Mouse (Mus musculus): ENCODE measurements at regions not wholly inside any gene's neighbourhood (a gene's known extent, or its start where the extent isn't known, plus 50 kb on each side); places are given as distances from the start of the nearest gene placed in this dataset.

- no peak overlapping the region for H3K27ac ChIP-seq
- no peak overlapping the region for H3K4me2 ChIP-seq
- 72% methylated on average over 2 of the region's 2 CpGs for WGBS
- no peak overlapping the region for H3K9ac ChIP-seq
- no peak for ATAC-seq (ENCODE audit: insufficient number of reproducible peaks, low FRiP score, low TSS enrichment, low read depth)
- H3K27me3 ChIP-seq: no peaks in the 10 kb centered on the region
- no peaks in the 10 kb centered on the region for H3K9me3 ChIP-seq
- peaks cover 7% of the 10 kb centered on the region; the same call in 1 of the 2 replicates for H3K4me1 ChIP-seq
- H3K4me3 ChIP-seq: no peak overlapping the region
- no peaks in the 10 kb centered on the region for H3K36me3 ChIP-seq
These were observed 229.3 kb downstream of the Gm10260 start for GRCm38 (mm10) chr13:97531181-97531580.

GRCm38 (mm10) chr13:97530570-97530969 lies 229.9 kb downstream of the Gm10260 start:
- no peak for ATAC-seq (ENCODE audit: insufficient number of reproducible peaks, low FRiP score, low TSS enrichment, low read depth)
- Histone ChIP-seq H3K9ac (no peak overlapping the region), H3K27me3 (no peaks in the 10 kb centered on the region), H3K36me3 (no peaks in the 10 kb centered on the region), H3K9me3 (no peaks in the 10 kb centered on the region), H3K4me1 (peaks cover 7% of the 10 kb centered on the region; the same call in 1 of the 2 replicates), H3K4me2 (no peak overlapping the region), H3K4me3 (no peak overlapping the region), H3K27ac (no peak overlapping the region)
- WGBS: 46% methylated on average over 2 of the region's 2 CpGs

GRCm38 (mm10) chr13:97527958-97528357 lies 232.5 kb downstream of the Gm10260 start:
- WGBS: 85% methylated on average over 2 of the region's 2 CpGs
- H3K27me3 ChIP-seq: no peaks in the 10 kb centered on the region
- H3K4me1 ChIP-seq: peaks cover 16% of the 10 kb centered on the region
- no peaks in the 10 kb centered on the region for H3K9me3 ChIP-seq
- no peak overlapping the region for H3K27ac ChIP-seq
- H3K9ac ChIP-seq: no peak overlapping the region
- no peak overlapping the region for H3K4me2 ChIP-seq
- no peaks in the 10 kb centered on the region for H3K36me3 ChIP-seq
- ATAC-seq (ENCODE audit: insufficient number of reproducible peaks, low FRiP score, low TSS enrichment, low read depth): no peak
- H3K4me3 ChIP-seq: no peak overlapping the region

GRCm38 (mm10) chr13:97524847-97525434 lies 235.5 kb downstream of the Gm10260 start:
- no peak for ATAC-seq (ENCODE audit: insufficient number of reproducible peaks, low FRiP score, low TSS enrichment, low read depth)
- H3K9ac ChIP-seq: no peak overlapping the region
- H3K4me2 ChIP-seq: no peak overlapping the region
- WGBS: 48% methylated on average over 7 of the region's 7 CpGs
- no peaks in the 10 kb centered on the region for H3K36me3 ChIP-seq
- no peaks in the 10 kb centered on the region for H3K27me3 ChIP-seq
- H3K4me3 ChIP-seq: no peak overlapping the region
- peaks cover 14% of the 10 kb centered on the region for H3K4me1 ChIP-seq
- no peak overlapping the region for H3K27ac ChIP-seq
- no peaks in the 10 kb centered on the region for H3K9me3 ChIP-seq

- H3K27me3 ChIP-seq: no peaks in the 10 kb centered on the region
- peak overlapping the region; percentile 22 for H3K4me2 ChIP-seq
- no peak overlapping the region for H3K27ac ChIP-seq
- 27% methylated on average over 19 of the region's 19 CpGs for WGBS
- ATAC-seq (ENCODE audit: insufficient number of reproducible peaks, low FRiP score, low TSS enrichment, low read depth): no peak
- H3K4me3 ChIP-seq: no peak overlapping the region
- H3K9ac ChIP-seq: no peak overlapping the region
- H3K4me1 ChIP-seq: peaks cover 14% of the 10 kb centered on the region
- no peaks in the 10 kb centered on the region for H3K9me3 ChIP-seq
- no peaks in the 10 kb centered on the region for H3K36me3 ChIP-seq
These were observed 236.7 kb downstream of the Gm10260 start for GRCm38 (mm10) chr13:97523523-97524412.

- no peak for ATAC-seq (ENCODE audit: insufficient number of reproducible peaks, low FRiP score, low TSS enrichment, low read depth)
- no peak overlapping the region for H3K27ac ChIP-seq
- 78% methylated on average over 13 of the region's 13 CpGs for WGBS
These were observed 239.4 kb downstream of the Gm10260 start for GRCm38 (mm10) chr13:97520988-97521547.

GRCm38 (mm10) chr13:97516731-97517130 lies 243.7 kb downstream of the Gm10260 start:
- ATAC-seq (ENCODE audit: insufficient number of reproducible peaks, low FRiP score, low TSS enrichment, low read depth): no peak
- H3K27ac ChIP-seq: no peak overlapping the region
- 95% methylated on average over 4 of the region's 4 CpGs for WGBS
- H3K27me3 ChIP-seq: no peaks in the 10 kb centered on the region
- no peak overlapping the region for H3K9ac ChIP-seq
- H3K4me1 ChIP-seq: peaks cover 8% of the 10 kb centered on the region
- no peaks in the 10 kb centered on the region for H3K9me3 ChIP-seq
- no peaks in the 10 kb centered on the region for H3K36me3 ChIP-seq
- H3K4me2 ChIP-seq: no peak overlapping the region
- no peak overlapping the region for H3K4me3 ChIP-seq

More at GRCm38 (mm10) chr13:97520988-97521547, 239.4 kb downstream of the Gm10260 start:
- Histone ChIP-seq H3K4me1 (peaks cover 14% of the 10 kb centered on the region), H3K9me3 (no peaks in the 10 kb centered on the region), H3K36me3 (no peaks in the 10 kb centered on the region), H3K27me3 (no peaks in the 10 kb centered on the region), H3K9ac (no peak overlapping the region), H3K4me2 (no peak overlapping the region), H3K4me3 (no peak overlapping the region)

GRCm38 (mm10) chr13:97514421-97515066 lies 245.9 kb downstream of the Gm10260 start:
- peaks cover 16% of the 10 kb centered on the region for H3K4me1 ChIP-seq
- H3K9ac ChIP-seq: no peak overlapping the region
- no peak for ATAC-seq (ENCODE audit: insufficient number of reproducible peaks, low FRiP score, low TSS enrichment, low read depth)
- 45% methylated on average over 21 of the region's 21 CpGs for WGBS
- no peak overlapping the region for H3K4me3 ChIP-seq
- H3K9me3 ChIP-seq: no peaks in the 10 kb centered on the region
- H3K4me2 ChIP-seq: peak overlapping the region; percentile 15; the same call in 1 of the 2 replicates
- H3K27ac ChIP-seq: no peak overlapping the region
- no peaks in the 10 kb centered on the region for H3K36me3 ChIP-seq
- no peaks in the 10 kb centered on the region for H3K27me3 ChIP-seq

- ATAC-seq (ENCODE audit: insufficient number of reproducible peaks, low FRiP score, low TSS enrichment, low read depth): no peak
- H3K4me1 ChIP-seq: peaks cover 16% of the 10 kb centered on the region
- H3K4me2 ChIP-seq: no peak overlapping the region
- H3K36me3 ChIP-seq: no peaks in the 10 kb centered on the region
- no peak overlapping the region for H3K9ac ChIP-seq
- no peak overlapping the region for H3K4me3 ChIP-seq
- 62% methylated on average over 4 of the region's 4 CpGs for WGBS
- H3K9me3 ChIP-seq: no peaks in the 10 kb centered on the region
- H3K27ac ChIP-seq: no peak overlapping the region
- no peaks in the 10 kb centered on the region for H3K27me3 ChIP-seq
These were observed 247.9 kb downstream of the Gm10260 start for GRCm38 (mm10) chr13:97512521-97512920.

GRCm38 (mm10) chr13:97510431-97511261 lies 249.8 kb downstream of the Gm10260 start:
- no peaks in the 10 kb centered on the region for H3K27me3 ChIP-seq
- H3K9ac ChIP-seq: no peak overlapping the region
- H3K4me2 ChIP-seq: no peak overlapping the region
- ATAC-seq (ENCODE audit: insufficient number of reproducible peaks, low FRiP score, low TSS enrichment, low read depth): no peak
- no peaks in the 10 kb centered on the region for H3K9me3 ChIP-seq
- no peaks in the 10 kb centered on the region for H3K36me3 ChIP-seq
- no peak overlapping the region for H3K4me3 ChIP-seq
- WGBS: 49% methylated on average over 10 of the region's 10 CpGs
- H3K27ac ChIP-seq: no peak overlapping the region
- peaks cover 16% of the 10 kb centered on the region for H3K4me1 ChIP-seq

GRCm38 (mm10) chr13:97504949-97505348 lies 255.5 kb downstream of the Gm10260 start:
- WGBS: 87% methylated on average over 5 of the region's 5 CpGs
- Histone ChIP-seq H3K9me3 (no peaks in the 10 kb centered on the region), H3K27me3 (no peaks in the 10 kb centered on the region), H3K4me3 (no peak overlapping the region), H3K9ac (no peak overlapping the region), H3K27ac (no peak overlapping the region), H3K4me1 (no peaks in the 10 kb centered on the region), H3K4me2 (no peak overlapping the region), H3K36me3 (no peaks in the 10 kb centered on the region)
- no peak for ATAC-seq (ENCODE audit: insufficient number of reproducible peaks, low FRiP score, low TSS enrichment, low read depth)

All from limb, embryonic 15.5 days (tissue).